8 mouse cellular contexts compared by ENCODE assay signal in genomic region chr6:55038671-55039445, GRCm38 (mm10). TPM values are rescaled to one million over a fixed set of nuclear protein-coding genes. Genes with fewer than 3 reads are reported as not detected.
DNase-seq lines count a peak whose midpoint lies in the region; ATAC-seq lines count a peak whose summit lies in the region.

No protein-coding gene starts in this region.

- no peaks in the 10 kb centered on the region for H3K27me3 ChIP-seq in lung, embryonic 15.5 days
- H3K27me3 ChIP-seq in erythroblast, embryonic 14.5 days (ENCODE audit: control insufficient read depth) = no peaks in the 10 kb centered on the region; the same call in 1 of the 2 replicates
- H3K27me3 ChIP-seq in midbrain, embryonic 14.5 days (ENCODE audit: control insufficient read depth, insufficient read depth, low read length) = no peaks in the 10 kb centered on the region

- ATAC-seq in lung, embryonic 15.5 days (ENCODE audit: borderline replicate concordance, extremely low read depth, low FRiP score, low TSS enrichment) = no peak
- ATAC-seq in midbrain, embryonic 14.5 days (ENCODE audit: low FRiP score, low TSS enrichment) = no peak

- peaks cover 13% of the 10 kb centered on the region for H3K4me1 ChIP-seq in lung, embryonic 15.5 days
- peaks cover 35% of the 10 kb centered on the region for H3K4me1 ChIP-seq in erythroblast, embryonic 14.5 days (ENCODE audit: control insufficient read depth)
- H3K4me1 ChIP-seq in midbrain, embryonic 14.5 days (ENCODE audit: control insufficient read depth, insufficient read depth, low read length) = peaks cover 14% of the 10 kb centered on the region

- WGBS in lung, embryonic 15.5 days = 3% methylated on average over 12 of the region's 12 CpGs
- WGBS in midbrain, embryonic 14.5 days = 2% methylated on average over 12 of the region's 12 CpGs

- no peaks in the 10 kb centered on the region for H3K36me3 ChIP-seq in lung, embryonic 15.5 days
- H3K36me3 ChIP-seq in erythroblast, embryonic 14.5 days (ENCODE audit: control insufficient read depth) = peaks cover 27% of the 10 kb centered on the region
- no peaks in the 10 kb centered on the region for H3K36me3 ChIP-seq in midbrain, embryonic 14.5 days (ENCODE audit: control insufficient read depth, insufficient read depth, low read length)

- H3K9me3 ChIP-seq in lung, embryonic 15.5 days = no peaks in the 10 kb centered on the region
- H3K9me3 ChIP-seq in erythroblast, embryonic 14.5 days (ENCODE audit: control insufficient read depth, low read length) = peaks cover 6% of the 10 kb centered on the region
- no peaks in the 10 kb centered on the region for H3K9me3 ChIP-seq in midbrain, embryonic 14.5 days (ENCODE audit: control insufficient read depth, low read length)

- peak overlapping the region; percentile 75 for H3K4me2 ChIP-seq in lung, embryonic 15.5 days
- H3K4me2 ChIP-seq in midbrain, embryonic 14.5 days (ENCODE audit: low read length) = peak overlapping the region; percentile 83

- H3K9ac ChIP-seq in lung, embryonic 15.5 days = peak overlapping the region; percentile 69
- H3K9ac ChIP-seq in midbrain, embryonic 14.5 days (replicated peaks; ENCODE audit: low read length) = peak overlapping the region; percentile 96

- H3K4me3 ChIP-seq in lung, embryonic 15.5 days = peak overlapping the region; percentile 83
- peak overlapping the region; percentile 90 for H3K4me3 ChIP-seq in erythroblast, embryonic 14.5 days (replicated peaks)
- H3K4me3 ChIP-seq in midbrain, embryonic 14.5 days (replicated peaks; ENCODE audit: low read depth, low read length) = peak overlapping the region; percentile 95

- DNase-seq in lung, postnatal 25 days (ENCODE audit: low spot score) = no peak
- peak; percentile 12 for DNase-seq in adrenal gland, postnatal 25 days
- peak; percentile 10 to 42 for DNase-seq in kidney, postnatal 4 days
- peak; percentile 58 for DNase-seq in midbrain, embryonic 14.5 days
- DNase-seq in frontal cortex, postnatal 25 days (ENCODE audit: low spot score in 2 of 2) = no peak
- no peak for DNase-seq in layer of hippocampus, adult 9-10 months (ENCODE audit: low spot score)

- peak overlapping the region; percentile 81; the same call in 1 of the 2 replicates for H3K27ac ChIP-seq in lung, embryonic 15.5 days
- peak overlapping the region; percentile 95 for H3K27ac ChIP-seq in midbrain, embryonic 14.5 days (replicated peaks; ENCODE audit: low read depth, low read length)

RNA-seq across cellular contexts. Expression of gene Gars, which starts 1.1 kb away (rescaled TPM):
- 142 and 146 TPM in 2 replicates for polyA plus RNA-seq in lung, embryonic 15.5 days (2015; fragmentation: Nextera tagmentation; extraction: Ambion mirVana)
- 81.7 and 85.7 TPM in 2 replicates for total RNA-seq in adrenal gland, postnatal 25 days (2021)
- polyA plus RNA-seq in erythroblast, embryonic 14.5 days (2012) = 4.4 and 4.5 TPM in 2 replicates
- 175 and 221 TPM in 2 replicates for polyA plus RNA-seq in midbrain, embryonic 14.5 days (2014; fragmentation: Nextera tagmentation; extraction: Ambion mirVana)

RNA-seq across cellular contexts. Expression of gene Ggct, which starts 46.1 kb away (rescaled TPM):
- polyA plus RNA-seq in lung, embryonic 15.5 days (2015; fragmentation: Nextera tagmentation; extraction: Ambion mirVana) = 7.0 and 7.4 TPM in 2 replicates
- total RNA-seq in adrenal gland, postnatal 25 days (2021) = 7.2 and 7.4 TPM in 2 replicates
- polyA plus RNA-seq in erythroblast, embryonic 14.5 days (2012) = 0.01 and 0.19 TPM in 2 replicates
- 9.9 and 12.9 TPM in 2 replicates for polyA plus RNA-seq in midbrain, embryonic 14.5 days (2014; fragmentation: Nextera tagmentation; extraction: Ambion mirVana)

Comparison
In these comparisons a context has a peak if more than half of its experiments do, and no peak if none do; other contexts are left out.
1. DNase-seq: peak in adrenal gland, postnatal 25 days (single experiment), kidney, postnatal 4 days (2 of 2) and midbrain, embryonic 14.5 days (single experiment); none in lung, postnatal 25 days (single experiment), frontal cortex, postnatal 25 days (0 of 2) and layer of hippocampus, adult 9-10 months (single experiment).
2. RNA of gene Gars, which starts 1.1 kb away (polyA plus RNA-seq): 175 to 221 TPM in midbrain, embryonic 14.5 days and 142 to 146 TPM in lung, embryonic 15.5 days; 4.4 to 4.5 TPM in erythroblast, embryonic 14.5 days; every median in the first group is over 10 times any median in the second.
3. Peak in every context shown above with its lines, with median percentiles within 50 percentile points of each other: H3K4me3 ChIP-seq.